Mouse (Mus musculus) olfactory bulb, adult 2 months (tissue): ENCODE data around the gene Cyp1b1. TPM values are rescaled to one million over a fixed set of nuclear protein-coding genes. Genes with fewer than 3 reads are reported as not detected.

Experiments used
- H3K27ac ChIP-seq: fragments of 200-500 bp; 2 replicates; pipeline ENCODE4 v1.5.1; 2012; ENCODE audit warnings: low read depth, low read length; ENCODE audit not compliant: insufficient read depth
- H3K4me1 ChIP-seq: fragments of 200-500 bp; 2 replicates; pipeline ENCODE4 v1.6.1; 2012; ENCODE audit warnings: low read length; ENCODE audit not compliant: control insufficient read depth, insufficient read depth
- H3K4me3 ChIP-seq: fragments of 200-500 bp; 2 replicates; pipeline ENCODE4 v1.5.1; 2012; ENCODE audit warnings: mild to moderate bottlenecking, low read depth, low read length, moderate library complexity; ENCODE audit not compliant: insufficient read depth
- CTCF ChIP-seq: fragments of 200-500 bp; IDR thresholded peaks from 2 replicates; pipeline ENCODE4 v1.5.1; 2012; ENCODE audit warnings: low read depth, mild to moderate bottlenecking, low read length, moderate library complexity; ENCODE audit not compliant: insufficient read depth
- POLR2A ChIP-seq: fragments of 200-500 bp; IDR thresholded peaks from 2 replicates; pipeline ENCODE4 v1.6.1; 2012; ENCODE audit warnings: mild to moderate bottlenecking, low read depth, low read length, moderate library complexity; ENCODE audit not compliant: insufficient read depth
- WGBS: fragments of 180-500 bp; shearing (Covaris S2); methylation state at CpG from one replicate; pipeline ENCODE4 v1.1.7; 2018; 5-methylcytosine and 5-hydroxymethylcytosine counted together
- polyA plus RNA-seq: library from polyadenylated mRNA; stranded (reverse); fragments of >200 nt; gene quantifications from 2 replicates; pipeline ENCODE4 v1.2.4, GENCODE M21; 2012; ENCODE audit warnings: low replicate concordance; ENCODE audit not compliant: missing spikeins, insufficient read depth, insufficient read length

The Cyp1b1 gene
- polyA plus RNA-seq, 1 experiment, result not detected

GRCm38 (mm10) chr17:79661848-79662247 is 53.0 kb downstream of the Cyp1b1 start:
- H3K4me1 ChIP-seq, result peaks cover 4% of the 10 kb centered on the region; the same call in 1 of the 2 replicates
- H3K27ac ChIP-seq, result no peak overlapping the region
- no peak overlapping the region for H3K4me3 ChIP-seq
- 89% methylated on average over 9 of the region's 9 CpGs for WGBS
- TF ChIP-seq CTCF, result no peak

GRCm38 (mm10) chr17:79661387-79661786 is 53.5 kb downstream of the Cyp1b1 start:
- Histone ChIP-seq H3K4me3 (no peak overlapping the region), H3K4me1 (peaks cover 4% of the 10 kb centered on the region; the same call in 1 of the 2 replicates), H3K27ac (no peak overlapping the region)
- WGBS, result 27% methylated on average over 7 of the region's 7 CpGs
- TF ChIP-seq POLR2A (no peak), CTCF (no peak)

GRCm38 (mm10) chr17:79658863-79659262 is 56.0 kb downstream of the Cyp1b1 start:
- TF ChIP-seq POLR2A, result no peak
- TF ChIP-seq CTCF, result no peak
- Histone ChIP-seq H3K4me3 (no peak overlapping the region), H3K27ac (no peak overlapping the region), H3K4me1 (peaks cover 4% of the 10 kb centered on the region; the same call in 1 of the 2 replicates)
- 82% methylated on average over 8 of the region's 8 CpGs for WGBS

GRCm38 (mm10) chr17:79658452-79658851 is 56.4 kb downstream of the Cyp1b1 start:
- peaks cover 4% of the 10 kb centered on the region; the same call in 1 of the 2 replicates for H3K4me1 ChIP-seq
- H3K27ac ChIP-seq, result no peak overlapping the region
- TF ChIP-seq CTCF (no peak), POLR2A (no peak)
- H3K4me3 ChIP-seq, result no peak overlapping the region
- WGBS, result 79% methylated on average over 3 of the region's 3 CpGs

GRCm38 (mm10) chr17:79657785-79658184 is 57.1 kb downstream of the Cyp1b1 start:
- WGBS, result 66% methylated on average over 9 of the region's 9 CpGs
- TF ChIP-seq CTCF (no peak), POLR2A (no peak)

GRCm38 (mm10) chr17:79654187-79654586 is 60.7 kb downstream of the Cyp1b1 start:
- WGBS, result 86% methylated on average over 3 of the region's 3 CpGs
- Histone ChIP-seq H3K27ac (no peak overlapping the region), H3K4me3 (no peak overlapping the region), H3K4me1 (no peaks in the 10 kb centered on the region)
- TF ChIP-seq POLR2A, result no peak
- TF ChIP-seq CTCF, result no peak

More at GRCm38 (mm10) chr17:79657785-79658184, 57.1 kb downstream of the Cyp1b1 start:
- Histone ChIP-seq H3K27ac (no peak overlapping the region), H3K4me1 (peaks cover 3% of the 10 kb centered on the region; the same call in 1 of the 2 replicates), H3K4me3 (no peak overlapping the region)

GRCm38 (mm10) chr17:79653171-79653570 is 61.7 kb downstream of the Cyp1b1 start:
- no peak for TF ChIP-seq CTCF
- TF ChIP-seq POLR2A, result no peak
- Histone ChIP-seq H3K4me1 (no peaks in the 10 kb centered on the region), H3K4me3 (no peak overlapping the region), H3K27ac (no peak overlapping the region)
- 94% methylated on average over 1 of the region's 1 CpGs for WGBS

Other genes starting within 250 kb of the Cyp1b1 start
- gene Rmdn2, start 103.2 kb downstream of the Cyp1b1 start, polyA plus RNA-seq, result not detected in 2 replicates
- gene Atl2, start 181.1 kb upstream of the Cyp1b1 start, polyA plus RNA-seq, result 420 TPM in 1 of 2 replicates, not detected in the other